Mouse (Mus musculus) spleen, adult 2 months (tissue): Measurements from ENCODE around the gene Rhbdf2. TPM values are rescaled to one million over a fixed set of nuclear protein-coding genes. Genes with fewer than 3 reads are reported as not detected.

Source experiments
- DNase-seq, 2 experiments: peaks; one replicate each; pipeline versions ENCODE4 v3.0.0 to v3.0.0-alpha.2; 2012 to 2021; ENCODE audit warnings: low spot score in 2 of 2, low read depth in 1 of 2
- H3K27ac ChIP-seq: fragments of 200-500 bp; 2 replicates; pipeline ENCODE4 v1.5.1; 2012; ENCODE audit warnings: low read length, inconsistent platforms; ENCODE audit not compliant: insufficient read depth
- H3K27me3 ChIP-seq: fragments of 200-500 bp; 2 replicates; pipeline ENCODE4 v1.6.1; 2012; ENCODE audit warnings: mild to moderate bottlenecking, moderate library complexity, low read length, inconsistent platforms; ENCODE audit not compliant: control insufficient read depth, insufficient read depth
- H3K36me3 ChIP-seq: fragments of 200-500 bp; 2 replicates; pipeline ENCODE4 v1.6.1; 2012; ENCODE audit warnings: mild to moderate bottlenecking, low read length, inconsistent platforms; ENCODE audit not compliant: control insufficient read depth, insufficient read depth
- H3K4me1 ChIP-seq: fragments of 200-500 bp; 2 replicates; pipeline ENCODE4 v1.6.1; 2011; ENCODE audit warnings: inconsistent platforms; ENCODE audit not compliant: control insufficient read depth, insufficient read depth, insufficient read length
- H3K4me3 ChIP-seq: fragments of 200-500 bp; 2 replicates; pipeline ENCODE4 v1.5.1; 2011; ENCODE audit warnings: mild to moderate bottlenecking, inconsistent platforms; ENCODE audit not compliant: insufficient read depth, insufficient read length; ENCODE audit errors: extremely low read depth
- CTCF ChIP-seq: fragments of 200-500 bp; IDR thresholded peaks from 2 replicates; pipeline ENCODE4 v1.5.1; 2011; ENCODE audit warnings: mild to moderate bottlenecking, inconsistent platforms; ENCODE audit not compliant: insufficient read depth, insufficient read length, insufficient replicate concordance; ENCODE audit errors: extremely low read depth
- POLR2A ChIP-seq: fragments of 200-500 bp; IDR thresholded peaks from 2 replicates; pipeline ENCODE4 v1.6.1; 2011; ENCODE audit warnings: low read depth, low read length, inconsistent platforms
- WGBS: fragments of 180-500 bp; shearing (Covaris S2); methylation state at CpG from one replicate; pipeline ENCODE4 v1.1.7; 2018; 5-methylcytosine and 5-hydroxymethylcytosine counted together
- polyA plus RNA-seq: library from polyadenylated mRNA; depleted of rRNA; stranded (reverse); fragments of >200 nt; gene quantifications from 2 replicates; pipeline ENCODE4 v1.2.3, GENCODE M21; 2012

Rhbdf2 gene
- polyA plus RNA-seq, 1 experiment: 84.5 TPM

- DNase-seq: no peak
- Histone ChIP-seq H3K4me3 (no peak overlapping the region), H3K4me1 (no peaks in the 10 kb centered on the region), H3K27ac (peak overlapping the region; percentile 5; the same call in 1 of the 2 replicates), H3K36me3 (no peaks in the 10 kb centered on the region), H3K27me3 (no peaks in the 10 kb centered on the region)
- 51% methylated on average over 19 of the region's 19 CpGs for WGBS
- no peak for TF ChIP-seq CTCF
These were observed 54.8 kb downstream of the Rhbdf2 start for GRCm38 (mm10) chr11:116571767-116572679.

GRCm38 (mm10) chr11:116570821-116571220, 56.0 kb downstream of the Rhbdf2 start:
- Histone ChIP-seq H3K27me3 (no peaks in the 10 kb centered on the region), H3K4me1 (no peaks in the 10 kb centered on the region), H3K36me3 (no peaks in the 10 kb centered on the region), H3K27ac (no peak overlapping the region), H3K4me3 (no peak overlapping the region)
- no peak for DNase-seq
- WGBS: 96% methylated on average over 7 of the region's 7 CpGs
- TF ChIP-seq CTCF: no peak
- no peak for TF ChIP-seq POLR2A

DNA sequence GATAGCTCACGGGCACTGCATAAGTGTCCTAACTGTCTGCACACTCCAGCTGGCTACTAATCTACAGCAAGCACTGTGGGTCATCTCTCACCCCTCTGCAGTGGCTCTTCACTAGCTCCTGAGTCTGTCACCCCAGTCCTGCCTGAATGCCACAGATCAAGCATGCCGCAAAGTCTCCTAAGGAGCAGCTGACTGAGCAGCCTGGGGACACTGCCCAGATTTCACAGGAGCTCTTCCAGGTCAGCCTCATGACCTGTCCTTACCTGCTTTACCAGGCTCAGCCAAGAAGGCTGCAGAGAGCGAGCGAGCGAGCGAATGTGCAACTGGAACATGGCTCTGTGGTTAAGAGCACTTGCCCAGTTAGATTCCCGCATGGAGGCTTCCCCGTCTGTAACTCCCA, 59.3 kb downstream of the Rhbdf2 start:
- no peaks in the 10 kb centered on the region for H3K4me1 ChIP-seq
- over 99% methylated on average over 8 of the region's 8 CpGs for WGBS

GRCm38 (mm10) chr11:116565283-116566041, 61.4 kb downstream of the Rhbdf2 start:
- Histone ChIP-seq H3K27me3 (no peaks in the 10 kb centered on the region), H3K4me3 (no peak overlapping the region), H3K27ac (no peak overlapping the region), H3K4me1 (no peaks in the 10 kb centered on the region), H3K36me3 (no peaks in the 10 kb centered on the region)
- TF ChIP-seq CTCF: no peak
- TF ChIP-seq POLR2A: no peak
- 78% methylated on average over 7 of the region's 7 CpGs for WGBS
- DNase-seq: no peak

More for the DNA sequence above, 59.3 kb downstream of the Rhbdf2 start:
- Histone ChIP-seq H3K36me3 (no peaks in the 10 kb centered on the region), H3K27ac (no peak overlapping the region), H3K27me3 (no peaks in the 10 kb centered on the region), H3K4me3 (no peak overlapping the region)
- no peak for DNase-seq
- TF ChIP-seq CTCF (no peak), POLR2A (no peak)

DNA sequence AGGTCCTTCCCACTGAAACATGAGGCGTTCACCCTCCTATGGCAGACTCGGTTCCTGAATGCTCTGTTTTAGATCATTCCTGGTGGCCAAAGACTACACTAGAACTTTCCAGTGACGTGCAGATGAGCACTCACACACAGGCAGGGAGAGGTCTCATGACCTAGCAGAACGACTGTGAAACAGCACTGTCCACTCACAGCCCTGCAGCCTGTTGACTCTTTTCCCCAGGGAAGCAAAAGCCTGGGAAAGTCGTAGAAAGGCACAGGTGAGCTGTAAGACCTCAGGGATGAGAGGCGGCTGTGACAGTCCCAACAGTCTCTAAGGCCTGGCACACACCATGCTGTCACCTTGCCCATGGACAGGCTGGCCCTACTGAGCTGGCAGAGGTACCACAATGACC, 70.5 kb downstream of the Rhbdf2 start:
- no peaks in the 10 kb centered on the region; the same call in 1 of the 2 replicates for H3K4me1 ChIP-seq
- H3K36me3 ChIP-seq: no peaks in the 10 kb centered on the region
- no peak for TF ChIP-seq POLR2A
- no peak for TF ChIP-seq CTCF
- DNase-seq: no peak
- H3K27ac ChIP-seq: no peak overlapping the region
- 90% methylated on average over 6 of the region's 6 CpGs for WGBS
- H3K4me3 ChIP-seq: no peak overlapping the region
- no peaks in the 10 kb centered on the region for H3K27me3 ChIP-seq

GRCm38 (mm10) chr11:116555572-116555971, 71.2 kb downstream of the Rhbdf2 start:
- TF ChIP-seq CTCF (no peak), POLR2A (no peak)
- H3K4me1 ChIP-seq: no peaks in the 10 kb centered on the region; the same call in 1 of the 2 replicates
- no peaks in the 10 kb centered on the region for H3K36me3 ChIP-seq
- DNase-seq: no peak
- no peak overlapping the region for H3K4me3 ChIP-seq
- WGBS: 20% methylated on average over 1 of the region's 1 CpGs
- H3K27ac ChIP-seq: no peak overlapping the region
- H3K27me3 ChIP-seq: no peaks in the 10 kb centered on the region
